Mouse (Mus musculus): Measurements from ENCODE around the gene Nrap.

DNA sequence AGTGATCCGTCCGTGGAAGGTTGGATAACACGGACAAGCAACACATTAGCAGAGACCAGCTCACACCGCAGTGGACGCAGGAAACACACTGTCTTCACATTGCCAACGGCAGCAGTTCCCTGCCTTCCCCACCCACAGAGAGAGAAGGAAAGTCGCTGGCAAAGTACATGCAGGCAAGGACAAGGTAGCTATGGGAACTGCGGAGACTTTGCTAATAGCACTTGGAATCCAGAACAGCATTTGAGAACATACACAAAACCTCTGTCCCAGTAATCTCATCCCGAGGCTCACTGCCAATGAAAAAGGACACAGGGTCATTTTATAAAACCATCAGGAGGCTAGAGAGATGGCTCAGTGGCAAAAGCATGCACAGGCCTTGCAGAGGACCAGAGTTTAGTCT is 23.2 kb downstream of the Nrap start:
- TF ChIP-seq POLR2A (IDR thresholded peaks at IDR 0.05; ENCODE audit: low read depth, low read length) (no peak), CTCF (IDR thresholded peaks at IDR 0.05; ENCODE audit: extremely low read depth, insufficient read length, insufficient replicate concordance, low read depth, low read length) (no peak)
